Mouse (Mus musculus) MN1 (cell line): Measurements from ENCODE around the gene Tmem87a.

Experiments
- DNase-seq: peaks from one replicate; pipeline ENCODE4 v3.0.0-alpha.2; 2016; ENCODE audit warnings: low spot score

Tmem87a gene

GRCm38 (mm10) chr2:120403986-120404822 is at the start of gene Tmem87a:
Gene Tmem87a (minus strand): TSS chr2:120404113.
- DNase-seq = peak; percentile 93

- DNase-seq = no peak
These were observed 48.7 kb upstream of the Tmem87a start for GRCm38 (mm10) chr2:120452600-120452999.

- no peak for DNase-seq
These were observed 46.8 kb upstream of the Tmem87a start for GRCm38 (mm10) chr2:120450724-120451123.

GRCm38 (mm10) chr2:120447306-120447705 is 43.4 kb upstream of the Tmem87a start:
- no peak for DNase-seq

- DNase-seq = no peak
These were observed 42.5 kb upstream of the Tmem87a start for GRCm38 (mm10) chr2:120446373-120446772.

- DNase-seq = no peak
These were observed 40.6 kb upstream of the Tmem87a start for GRCm38 (mm10) chr2:120444486-120444885.

- DNase-seq = no peak
These were observed 20.5 kb upstream of the Tmem87a start for GRCm38 (mm10) chr2:120424386-120424785.

- no peak for DNase-seq
These were observed 11.0 kb upstream of the Tmem87a start for GRCm38 (mm10) chr2:120414738-120415414.

GRCm38 (mm10) chr2:120414113-120414512 is 10.2 kb upstream of the Tmem87a start:
- no peak for DNase-seq

- DNase-seq = no peak
These were observed 7.2 kb upstream of the Tmem87a start for GRCm38 (mm10) chr2:120411096-120411628.

- peak; percentile 8 for DNase-seq
These were observed 1.2 kb upstream of the Tmem87a start for GRCm38 (mm10) chr2:120404823-120405765.

- no peak for DNase-seq
These were observed 294 bp downstream of the Tmem87a start, which contains the start of gene Ganc for GRCm38 (mm10) chr2:120403653-120403985. Gene Ganc (plus strand): TSS chr2:120403896.

GRCm38 (mm10) chr2:120402813-120403212 is 1.1 kb downstream of the Tmem87a start:
- no peak for DNase-seq

- DNase-seq = no peak
These were observed 6.0 kb downstream of the Tmem87a start for GRCm38 (mm10) chr2:120397951-120398350.

- no peak for DNase-seq
These were observed 11.5 kb downstream of the Tmem87a start for GRCm38 (mm10) chr2:120392406-120392805.

GRCm38 (mm10) chr2:120390934-120391333 is 13.0 kb downstream of the Tmem87a start:
- DNase-seq = no peak

- no peak for DNase-seq
These were observed 14.5 kb downstream of the Tmem87a start for GRCm38 (mm10) chr2:120389376-120389775.

- DNase-seq = no peak
These were observed 16.6 kb downstream of the Tmem87a start for GRCm38 (mm10) chr2:120387291-120387690.

- no peak for DNase-seq
These were observed 17.6 kb downstream of the Tmem87a start for GRCm38 (mm10) chr2:120386264-120386663.

- DNase-seq = no peak
These were observed 30.1 kb downstream of the Tmem87a start for GRCm38 (mm10) chr2:120373858-120374257.

- DNase-seq = no peak
These were observed 36.3 kb downstream of the Tmem87a start for GRCm38 (mm10) chr2:120367416-120368207.
